Mouse (Mus musculus): ENCODE measurements around the gene Ift81. TPM values are rescaled to one million over a fixed set of nuclear protein-coding genes. Genes with fewer than 3 reads are reported as not detected.

Ift81 gene
- polyA plus RNA-seq (2012; fragmentation: generic; extraction: Trizol) = 5.6 TPM

DNA sequence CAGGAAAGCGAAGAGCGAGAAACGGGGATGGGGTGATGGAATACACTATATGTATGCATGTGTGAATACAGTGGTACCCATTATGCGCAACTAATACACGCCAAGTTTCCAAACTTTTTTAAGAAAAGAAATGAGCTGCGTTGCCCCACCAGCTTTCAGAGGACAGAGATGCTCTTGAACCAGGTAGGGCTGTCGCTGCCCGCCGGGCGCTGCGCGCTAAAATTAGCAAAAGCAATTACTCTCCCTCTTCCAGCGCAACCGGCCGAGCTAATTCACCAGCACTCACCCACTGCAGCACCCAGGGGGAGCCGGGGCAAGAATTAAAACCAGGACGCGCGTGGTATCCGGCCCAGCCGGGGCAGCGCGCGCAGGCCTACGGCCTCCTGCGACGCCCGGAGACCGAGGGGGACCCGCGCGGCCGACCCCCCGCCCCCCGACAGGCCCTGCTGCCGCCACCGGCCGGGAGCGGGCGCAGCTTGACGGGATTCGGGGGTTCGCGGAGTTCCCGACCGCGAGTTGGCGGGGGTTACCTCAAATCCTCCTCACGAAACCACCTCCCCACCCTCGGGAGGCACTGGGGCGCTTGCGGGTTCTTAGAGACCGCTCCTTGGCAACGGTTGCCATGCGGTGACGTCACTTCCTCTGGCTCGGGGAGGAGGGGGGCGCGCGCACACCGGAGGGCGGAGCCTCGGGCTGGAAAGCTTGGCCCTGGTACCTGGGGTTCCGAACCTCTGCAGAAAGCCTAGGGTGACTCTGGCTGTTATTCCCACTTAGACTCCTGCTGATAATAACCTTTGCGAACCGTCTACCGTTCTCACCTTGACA is at the start of gene Ift81:
Ift81 (minus strand) TSS at position 611 of the 825 bp plus-strand sequence.
- H3K79me2 ChIP-seq (ENCODE audit: control insufficient read depth, insufficient read depth) = no peaks in the 10 kb centered on the region
- H3K4me2 ChIP-seq (ENCODE audit: low read depth) = peak within 1 kb of the TSS; percentile 91
- peak within 1 kb of the TSS; percentile 45 for H3ac ChIP-seq (ENCODE audit: control insufficient read depth, insufficient read length)
- no peak for TF ChIP-seq REST (IDR thresholded peaks at IDR 0.05; ENCODE audit: insufficient read depth, insufficient read length)
- peak; percentile 39 for TF ChIP-seq POLR2A (IDR thresholded peaks at IDR 0.05; ENCODE audit: insufficient read length, low read depth)
- TF ChIP-seq CEBPB (IDR thresholded peaks at IDR 0.05; ENCODE audit: insufficient read depth, poor library complexity, severe bottlenecking) = no peak
- H3K4me3 ChIP-seq = peak within 1 kb of the TSS; percentile 47
- H3K36me3 ChIP-seq (ENCODE audit: control insufficient read depth, insufficient read depth) = peaks cover 3% of the 10 kb centered on the region
- no peaks in the 10 kb centered on the region for H3K27me3 ChIP-seq (ENCODE audit: control insufficient read depth, insufficient read depth, insufficient read length)

DNA sequence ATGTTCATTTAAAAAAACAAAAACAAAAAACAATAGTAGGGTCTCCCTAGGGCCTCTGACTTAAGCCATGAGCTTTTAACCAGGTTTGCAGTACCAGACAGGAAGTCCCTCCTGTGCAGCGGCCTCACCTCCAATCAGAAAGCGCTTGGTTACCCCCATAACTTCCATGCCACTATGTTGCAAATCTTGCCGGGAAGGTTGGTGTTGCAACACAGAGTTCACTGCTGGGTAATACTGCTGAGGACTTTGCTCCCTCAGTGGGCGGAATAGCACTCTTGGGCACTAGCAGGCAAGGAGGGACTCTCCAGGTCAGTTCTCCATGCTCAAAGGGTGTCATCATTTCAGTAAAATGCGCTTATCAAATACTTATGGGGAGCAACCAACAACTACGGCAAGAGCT is 48.2 kb upstream of the Ift81 start:
- Histone ChIP-seq H3ac (ENCODE audit: control insufficient read depth, insufficient read length) (no peak overlapping the region), H3K79me2 (ENCODE audit: control insufficient read depth, insufficient read depth) (no peaks in the 10 kb centered on the region), H3K27me3 (ENCODE audit: control insufficient read depth, insufficient read depth, insufficient read length) (no peaks in the 10 kb centered on the region), H3K36me3 (ENCODE audit: control insufficient read depth, insufficient read depth) (no peaks in the 10 kb centered on the region), H3K4me2 (ENCODE audit: low read depth) (no peak overlapping the region), H3K4me3 (no peak overlapping the region)
- TF ChIP-seq TCF12 (IDR thresholded peaks at IDR 0.05; ENCODE audit: insufficient read depth, poor library complexity, severe bottlenecking) (no peak), POLR2AphosphoS2 (IDR thresholded peaks at IDR 0.05; ENCODE audit: insufficient read length, low read depth) (no peak), USF1 (IDR thresholded peaks at IDR 0.05; ENCODE audit: low read depth) (no peak), TCF3 (IDR thresholded peaks at IDR 0.05; ENCODE audit: insufficient read length, low read depth) (no peak), REST (IDR thresholded peaks at IDR 0.05; ENCODE audit: insufficient read depth, insufficient read length) (no peak), MYOD1 (IDR thresholded peaks at IDR 0.05; ENCODE audit: control insufficient read depth in 1 of 3, insufficient read length in 2 of 3, low read depth in 2 of 3) (no peak), CEBPB (IDR thresholded peaks at IDR 0.05; ENCODE audit: insufficient read depth, poor library complexity, severe bottlenecking) (no peak), E2F4 (IDR thresholded peaks at IDR 0.05; ENCODE audit: insufficient read depth) (no peak), MAX (IDR thresholded peaks at IDR 0.05; ENCODE audit: low read depth) (no peak), SRF (IDR thresholded peaks at IDR 0.05; ENCODE audit: control insufficient read depth, insufficient read length, low read depth) (no peak), POLR2A (IDR thresholded peaks at IDR 0.05; ENCODE audit: insufficient read length, low read depth) (no peak), MYOG (IDR thresholded peaks at IDR 0.05; ENCODE audit: control insufficient read depth in 1 of 3, insufficient read depth in 1 of 3, insufficient read length in 2 of 3, low read depth in 2 of 3) (no peak)

DNA sequence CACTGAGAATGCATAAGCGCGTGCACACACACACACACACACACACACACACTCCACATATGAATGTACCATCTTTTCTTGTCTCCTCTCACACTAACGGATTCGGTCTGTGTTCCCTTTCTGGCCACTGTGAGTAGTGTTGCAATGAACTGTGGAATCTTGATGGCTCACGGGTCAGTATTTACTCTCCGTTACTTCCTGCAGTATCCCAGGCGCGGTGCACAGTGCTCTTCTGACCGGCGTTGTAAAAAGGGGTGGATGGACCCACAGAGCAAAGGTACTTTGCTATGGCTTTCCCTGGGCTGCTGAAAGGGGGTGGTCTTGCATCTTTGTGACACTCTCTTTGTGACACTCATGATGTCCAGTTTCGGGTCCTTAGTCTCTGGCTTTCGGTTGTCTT is 42.5 kb upstream of the Ift81 start:
- no peak overlapping the region for H3K4me2 ChIP-seq (ENCODE audit: low read depth)
- no peaks in the 10 kb centered on the region for H3K79me2 ChIP-seq (ENCODE audit: control insufficient read depth, insufficient read depth)

DNA sequence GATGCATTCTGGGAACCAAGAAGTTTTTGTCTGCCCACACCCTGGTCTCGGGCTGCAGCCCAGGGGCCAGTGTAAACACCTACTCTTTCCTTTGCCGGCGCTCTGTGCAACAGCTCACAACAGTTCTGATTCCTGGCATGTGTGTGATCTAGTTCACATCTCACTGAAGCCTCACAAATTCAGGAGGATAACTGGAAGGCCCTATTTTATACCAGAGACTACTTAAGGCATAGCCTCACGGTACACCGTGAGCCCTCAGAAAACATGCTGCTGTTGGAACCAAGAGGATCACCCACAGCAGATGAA is 39.9 kb upstream of the Ift81 start:
- H3K27me3 ChIP-seq (ENCODE audit: control insufficient read depth, insufficient read depth, insufficient read length) = no peaks in the 10 kb centered on the region
- no peaks in the 10 kb centered on the region for H3K36me3 ChIP-seq (ENCODE audit: control insufficient read depth, insufficient read depth)
- no peaks in the 10 kb centered on the region for H3K79me2 ChIP-seq (ENCODE audit: control insufficient read depth, insufficient read depth)
- no peak overlapping the region for H3ac ChIP-seq (ENCODE audit: control insufficient read depth, insufficient read length)
- TF ChIP-seq USF1 (IDR thresholded peaks at IDR 0.05; ENCODE audit: low read depth) = no peak
- TF ChIP-seq MYOG (IDR thresholded peaks at IDR 0.05; ENCODE audit: control insufficient read depth in 1 of 3, insufficient read depth in 1 of 3, insufficient read length in 2 of 3, low read depth in 2 of 3) = no peak
- no peak for TF ChIP-seq POLR2A (IDR thresholded peaks at IDR 0.05; ENCODE audit: insufficient read length, low read depth)
- TF ChIP-seq TCF12 (IDR thresholded peaks at IDR 0.05; ENCODE audit: insufficient read depth, poor library complexity, severe bottlenecking) = no peak
- no peak for TF ChIP-seq TCF3 (IDR thresholded peaks at IDR 0.05; ENCODE audit: insufficient read length, low read depth)
- H3K4me2 ChIP-seq (ENCODE audit: low read depth) = peak overlapping the region; percentile 74
- H3K4me3 ChIP-seq = no peak overlapping the region

More for the DNA sequence above, 42.5 kb upstream of the Ift81 start:
- TF ChIP-seq MAX (IDR thresholded peaks at IDR 0.05; ENCODE audit: low read depth) (no peak), REST (IDR thresholded peaks at IDR 0.05; ENCODE audit: insufficient read depth, insufficient read length) (no peak), POLR2A (IDR thresholded peaks at IDR 0.05; ENCODE audit: insufficient read length, low read depth) (no peak), POLR2AphosphoS2 (IDR thresholded peaks at IDR 0.05; ENCODE audit: insufficient read length, low read depth) (no peak), USF1 (IDR thresholded peaks at IDR 0.05; ENCODE audit: low read depth) (no peak), SRF (IDR thresholded peaks at IDR 0.05; ENCODE audit: control insufficient read depth, insufficient read length, low read depth) (no peak), MYOD1 (IDR thresholded peaks at IDR 0.05; ENCODE audit: control insufficient read depth in 1 of 3, insufficient read length in 2 of 3, low read depth in 2 of 3) (no peak), TCF12 (IDR thresholded peaks at IDR 0.05; ENCODE audit: insufficient read depth, poor library complexity, severe bottlenecking) (no peak), CEBPB (IDR thresholded peaks at IDR 0.05; ENCODE audit: insufficient read depth, poor library complexity, severe bottlenecking) (no peak), TCF3 (IDR thresholded peaks at IDR 0.05; ENCODE audit: insufficient read length, low read depth) (no peak), E2F4 (IDR thresholded peaks at IDR 0.05; ENCODE audit: insufficient read depth) (no peak), MYOG (IDR thresholded peaks at IDR 0.05; ENCODE audit: control insufficient read depth in 1 of 3, insufficient read depth in 1 of 3, insufficient read length in 2 of 3, low read depth in 2 of 3) (no peak)
- Histone ChIP-seq H3K4me3 (no peak overlapping the region), H3K27me3 (ENCODE audit: control insufficient read depth, insufficient read depth, insufficient read length) (no peaks in the 10 kb centered on the region), H3K36me3 (ENCODE audit: control insufficient read depth, insufficient read depth) (no peaks in the 10 kb centered on the region), H3ac (ENCODE audit: control insufficient read depth, insufficient read length) (no peak overlapping the region)
